Mouse (Mus musculus) testis, adult 2 months (tissue): ENCODE results near the gene Prcd.
"Not testable (repeated sequence)": the region's sequence is repeated elsewhere in the genome, so short reads cannot be mapped to it uniquely, and the experiment has no call there.

ENCODE experiments used
- CTCF ChIP-seq: fragments of 200-500 bp; IDR thresholded peaks from 2 replicates; pipeline ENCODE4 v1.5.1; 2012; ENCODE audit warnings: low read depth, mild to moderate bottlenecking, inconsistent platforms, low read length, moderate library complexity; ENCODE audit not compliant: control insufficient read depth, insufficient read depth, insufficient replicate concordance
- POLR2A ChIP-seq: fragments of 200-500 bp; IDR thresholded peaks from 2 replicates; pipeline ENCODE4 v1.6.1; 2012; ENCODE audit warnings: low read depth, mild to moderate bottlenecking, inconsistent platforms, low read length, moderate library complexity; ENCODE audit not compliant: control insufficient read depth

DNA sequence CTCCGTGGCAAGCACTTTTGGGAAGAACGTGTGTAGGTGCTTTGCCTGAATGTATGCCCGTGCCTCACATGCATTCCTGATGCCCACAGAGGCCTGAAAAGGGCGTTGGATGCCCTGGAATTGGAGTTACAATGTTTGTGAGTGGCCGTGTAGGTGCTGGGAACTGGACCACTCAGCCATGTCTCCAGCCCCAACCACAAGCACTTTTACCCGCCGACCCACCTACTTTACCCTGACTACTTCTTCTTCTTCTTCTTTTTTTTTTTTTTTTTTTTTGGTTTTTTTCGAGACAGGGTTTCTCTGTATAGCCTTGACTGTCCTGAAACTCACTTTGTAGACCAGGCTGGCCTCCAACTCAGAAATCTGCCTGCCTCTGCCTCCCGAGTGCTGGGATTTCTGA lies 42.2 kb upstream of the Prcd start:
- not testable (repeated sequence) for TF ChIP-seq CTCF, POLR2A
